Mouse (Mus musculus): ENCODE measurements around the gene Frmpd1.

Gene Frmpd1

DNA sequence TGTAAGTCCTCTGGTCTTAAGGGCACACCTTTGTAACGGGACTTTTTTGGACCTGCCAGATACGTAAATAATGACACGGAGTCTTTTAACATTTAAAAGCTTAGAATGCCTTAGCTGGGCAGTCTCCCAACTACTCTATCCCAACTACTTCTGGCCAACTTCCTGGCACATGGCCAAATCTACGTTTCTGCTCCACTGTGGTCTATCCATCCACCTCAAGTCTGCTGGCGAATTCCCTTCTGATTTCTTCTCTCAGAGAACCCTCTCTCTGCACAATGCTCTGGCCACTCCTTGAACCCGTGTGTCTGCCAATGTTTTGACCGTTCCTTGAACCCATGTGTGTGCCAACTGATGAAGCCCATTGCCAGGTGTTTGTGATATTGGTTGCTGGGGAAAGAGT lies 146.5 kb downstream of the Frmpd1 start:
- no peak for DNase-seq (ENCODE audit: low spot score)

- DNase-seq (ENCODE audit: low spot score), result no peak
Measured at GRCm38 (mm10) chr4:45332466-45332865, 147.8 kb downstream of the Frmpd1 start.

Data from testis, postnatal 14 days (tissue).